Mouse (Mus musculus): ENCODE measurements at regions not wholly inside any gene's neighbourhood (a gene's known extent, or its start where the extent isn't known, plus 50 kb on each side); places are given as distances from the start of the nearest gene placed in this dataset.

DNA sequence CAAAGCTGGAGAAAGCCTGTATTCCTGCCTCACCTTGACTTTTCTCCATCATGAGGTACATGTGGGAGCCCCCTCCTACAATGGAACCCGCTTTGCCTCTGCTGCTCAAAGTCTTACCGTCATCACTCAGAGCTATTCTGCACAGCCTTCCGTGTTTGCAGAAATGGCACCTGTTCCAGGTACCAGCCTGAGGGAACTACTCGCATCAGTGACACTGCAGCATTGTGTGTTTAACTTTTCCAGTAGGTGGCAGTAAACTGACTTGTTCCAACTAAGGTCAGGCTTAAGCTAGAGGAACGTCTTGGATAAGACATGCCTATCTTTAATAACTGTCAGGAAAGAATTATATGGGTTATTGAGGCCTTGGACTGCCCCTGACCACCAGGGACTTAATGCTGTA lies 71.4 kb downstream of the Fam173b start:
- no peaks in the 10 kb centered on the region for H3K4me1 ChIP-seq
- H3K9ac ChIP-seq, result no peak overlapping the region
- no peak overlapping the region for H3K27ac ChIP-seq
- H3K9me3 ChIP-seq, result no peaks in the 10 kb centered on the region
- 47% methylated on average over 5 of the region's 5 CpGs for WGBS
- H3K36me3 ChIP-seq (replicated peaks), result no peaks in the 10 kb centered on the region
- ATAC-seq (ENCODE audit: low FRiP score), result 0 out of 2 replicates have a peak, but pooled peaks have one; percentile 57
- no peak overlapping the region for H3K4me2 ChIP-seq
- H3K27me3 ChIP-seq, result no peaks in the 10 kb centered on the region
- H3K4me3 ChIP-seq (replicated peaks), result no peak overlapping the region

DNA sequence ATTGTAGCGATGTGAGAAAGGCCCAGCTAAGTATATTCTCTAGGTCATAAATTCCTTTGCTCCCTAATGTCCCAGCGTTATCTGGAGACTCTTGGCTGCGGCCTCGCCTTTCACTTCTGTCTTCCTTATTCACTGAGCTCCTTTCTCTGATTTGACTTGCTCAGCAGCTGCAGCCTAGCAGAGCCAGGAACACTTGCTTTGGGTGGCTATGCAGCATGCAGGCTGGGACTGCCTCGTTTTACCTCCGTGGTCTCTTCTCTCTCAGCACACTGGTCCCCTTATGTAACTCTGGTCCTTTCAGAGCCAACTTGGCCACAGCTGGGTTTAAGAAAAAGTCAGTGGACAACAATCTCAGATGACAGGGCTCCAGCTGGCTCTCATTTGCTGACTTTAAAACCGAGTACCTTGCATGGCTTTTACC lies 75.1 kb downstream of the Fam173b start:
- Histone ChIP-seq H3K4me1 (no peaks in the 10 kb centered on the region), H3K4me2 (no peak overlapping the region), H3K27me3 (no peaks in the 10 kb centered on the region), H3K27ac (no peak overlapping the region), H3K36me3 (replicated peaks) (no peaks in the 10 kb centered on the region), H3K9me3 (no peaks in the 10 kb centered on the region), H3K4me3 (replicated peaks) (no peak overlapping the region), H3K9ac (no peak overlapping the region)
- WGBS, result 70% methylated on average over 7 of the region's 7 CpGs
- ATAC-seq (ENCODE audit: low FRiP score), result no peak

- no peak for ATAC-seq (ENCODE audit: low FRiP score)
Observed at GRCm38 (mm10) chr15:31693109-31693508, 91.5 kb downstream of the Fam173b start.

DNA sequence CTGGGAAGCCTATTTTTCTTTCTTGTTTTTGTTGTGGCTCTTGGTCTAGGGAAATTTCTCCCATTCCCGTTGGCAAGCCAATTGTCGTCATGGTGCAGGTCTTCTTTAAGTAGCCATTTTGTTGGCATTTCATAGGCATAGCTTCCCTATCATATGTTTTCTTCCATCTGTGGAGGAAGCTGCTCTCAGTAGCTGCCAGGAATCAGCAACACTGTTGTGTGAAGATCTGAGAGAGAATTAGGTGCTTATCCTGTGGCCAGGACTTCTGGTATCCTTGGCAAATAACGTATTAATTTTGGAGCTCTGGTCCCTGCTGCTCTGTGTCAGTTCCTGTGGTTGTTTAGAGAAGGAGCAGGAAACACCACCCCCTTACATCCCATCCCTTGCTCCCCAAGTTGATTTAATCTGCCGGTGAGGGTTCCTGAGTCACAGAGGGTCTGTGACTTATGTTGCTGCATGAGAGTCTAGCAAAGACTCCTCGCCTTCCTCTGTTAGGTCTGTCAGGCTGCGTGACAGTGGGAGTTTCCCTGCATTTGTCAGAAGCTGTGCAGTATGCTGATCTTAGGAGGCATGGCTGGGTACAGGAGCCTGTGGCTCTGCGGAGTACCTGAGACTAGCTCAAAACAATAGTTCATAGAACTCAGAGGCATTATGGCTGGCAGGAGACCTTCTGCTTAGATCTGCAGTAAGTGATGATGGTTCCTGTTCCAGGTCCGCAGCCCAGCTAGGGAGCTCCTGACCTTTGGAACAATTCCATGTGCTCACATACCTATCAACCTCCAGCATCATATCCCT lies 93.4 kb downstream of the Fam173b start:
- no peak overlapping the region for H3K9ac ChIP-seq
- no peak overlapping the region for H3K27ac ChIP-seq
- WGBS, result 87% methylated on average over 8 of the region's 8 CpGs
- no peaks in the 10 kb centered on the region for H3K9me3 ChIP-seq
- H3K4me2 ChIP-seq, result no peak overlapping the region
- no peak for ATAC-seq (ENCODE audit: low FRiP score)
- H3K27me3 ChIP-seq, result no peaks in the 10 kb centered on the region
- no peak overlapping the region for H3K4me3 ChIP-seq (replicated peaks)
- H3K4me1 ChIP-seq, result no peaks in the 10 kb centered on the region
- no peaks in the 10 kb centered on the region for H3K36me3 ChIP-seq (replicated peaks)

More at GRCm38 (mm10) chr15:31693109-31693508, 91.5 kb downstream of the Fam173b start:
- Histone ChIP-seq H3K27ac (no peak overlapping the region), H3K4me3 (replicated peaks) (no peak overlapping the region), H3K9me3 (no peaks in the 10 kb centered on the region), H3K9ac (no peak overlapping the region), H3K4me1 (no peaks in the 10 kb centered on the region), H3K4me2 (no peak overlapping the region), H3K27me3 (no peaks in the 10 kb centered on the region), H3K36me3 (replicated peaks) (no peaks in the 10 kb centered on the region)
- WGBS, result 85% methylated on average over 3 of the region's 3 CpGs

- no peaks in the 10 kb centered on the region for H3K36me3 ChIP-seq (replicated peaks)
- no peak for ATAC-seq (ENCODE audit: low FRiP score)
- no peaks in the 10 kb centered on the region for H3K4me1 ChIP-seq
- 86% methylated on average over 2 of the region's 2 CpGs for WGBS
- no peaks in the 10 kb centered on the region for H3K9me3 ChIP-seq
- no peak overlapping the region for H3K27ac ChIP-seq
- no peaks in the 10 kb centered on the region for H3K27me3 ChIP-seq
- H3K4me3 ChIP-seq (replicated peaks), result no peak overlapping the region
- no peak overlapping the region for H3K9ac ChIP-seq
- no peak overlapping the region for H3K4me2 ChIP-seq
Observed at GRCm38 (mm10) chr15:31703400-31703799, 101.7 kb downstream of the Fam173b start.

DNA sequence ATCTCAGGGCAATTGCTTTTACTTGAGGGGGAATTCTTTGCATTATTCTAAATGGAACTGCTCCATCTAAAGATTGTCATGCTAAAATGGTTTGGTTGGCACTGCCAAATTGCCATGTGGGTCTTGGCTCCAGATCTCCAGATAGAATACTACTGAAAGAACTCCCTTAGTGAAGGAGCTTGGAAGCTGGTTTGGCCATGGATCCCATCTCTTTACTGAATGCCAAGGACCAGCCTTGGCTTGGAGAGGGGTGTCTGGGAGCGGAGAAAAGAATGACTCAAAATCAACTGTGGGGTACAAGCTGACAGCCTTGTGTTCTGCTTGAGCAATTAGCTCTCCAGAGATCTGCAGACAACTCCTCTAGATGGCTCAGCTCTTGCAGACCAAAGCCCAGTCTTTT lies 105.8 kb downstream of the Fam173b start:
- Histone ChIP-seq H3K36me3 (replicated peaks) (no peaks in the 10 kb centered on the region), H3K4me1 (no peaks in the 10 kb centered on the region), H3K9me3 (no peaks in the 10 kb centered on the region), H3K4me3 (replicated peaks) (no peak overlapping the region), H3K9ac (no peak overlapping the region), H3K27ac (no peak overlapping the region), H3K27me3 (no peaks in the 10 kb centered on the region), H3K4me2 (no peak overlapping the region)
- 92% methylated on average over 1 of the region's 1 CpGs for WGBS
- ATAC-seq (ENCODE audit: low FRiP score), result no peak

GRCm38 (mm10) chr15:31721019-31721418 lies 119.4 kb downstream of the Fam173b start:
- no peaks in the 10 kb centered on the region for H3K36me3 ChIP-seq (replicated peaks)
- no peak overlapping the region for H3K27ac ChIP-seq
- no peak overlapping the region for H3K4me3 ChIP-seq (replicated peaks)
- H3K9me3 ChIP-seq, result no peaks in the 10 kb centered on the region
- no peak overlapping the region for H3K4me2 ChIP-seq
- no peak for ATAC-seq (ENCODE audit: low FRiP score)
- WGBS, result 67% methylated on average over 1 of the region's 1 CpGs
- no peaks in the 10 kb centered on the region for H3K27me3 ChIP-seq
- H3K4me1 ChIP-seq, result no peaks in the 10 kb centered on the region
- no peak overlapping the region for H3K9ac ChIP-seq

GRCm38 (mm10) chr15:31722429-31722828 lies 120.8 kb downstream of the Fam173b start:
- Histone ChIP-seq H3K27me3 (no peaks in the 10 kb centered on the region), H3K36me3 (replicated peaks) (no peaks in the 10 kb centered on the region)

GRCm38 (mm10) chr15:31724252-31724651 lies 122.6 kb downstream of the Fam173b start:
- Histone ChIP-seq H3K27ac (no peak overlapping the region), H3K27me3 (no peaks in the 10 kb centered on the region), H3K4me1 (no peaks in the 10 kb centered on the region), H3K36me3 (replicated peaks) (no peaks in the 10 kb centered on the region), H3K4me2 (no peak overlapping the region), H3K9ac (no peak overlapping the region), H3K9me3 (no peaks in the 10 kb centered on the region), H3K4me3 (replicated peaks) (no peak overlapping the region)
- WGBS, result 81% methylated on average over 11 of the region's 11 CpGs
- ATAC-seq (ENCODE audit: low FRiP score), result no peak

More at GRCm38 (mm10) chr15:31722429-31722828, 120.8 kb downstream of the Fam173b start:
- Histone ChIP-seq H3K9ac (no peak overlapping the region), H3K4me2 (no peak overlapping the region), H3K4me1 (no peaks in the 10 kb centered on the region), H3K27ac (no peak overlapping the region), H3K4me3 (replicated peaks) (no peak overlapping the region), H3K9me3 (no peaks in the 10 kb centered on the region)
- WGBS, result 94% methylated on average over 5 of the region's 5 CpGs
- no peak for ATAC-seq (ENCODE audit: low FRiP score)

DNA sequence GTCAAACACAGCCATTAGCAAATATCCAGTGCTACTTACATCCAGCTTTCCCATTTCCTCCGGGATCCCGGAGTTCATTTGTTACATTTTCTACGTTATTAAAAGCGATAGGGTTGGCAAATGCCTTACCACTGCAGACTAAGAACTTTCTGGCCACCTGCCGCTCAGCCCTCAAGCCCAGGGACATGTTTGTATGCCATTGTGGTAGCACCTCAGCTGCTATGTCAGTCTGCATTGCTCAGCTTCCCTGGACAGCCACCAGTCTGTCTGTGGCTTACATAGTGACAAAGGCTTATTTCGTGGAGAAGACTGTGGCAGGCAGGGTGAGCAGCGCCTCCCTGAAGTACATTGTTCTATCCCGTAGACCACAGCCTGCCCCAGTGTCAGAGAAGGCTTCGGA lies 127.5 kb downstream of the Fam173b start:
- Histone ChIP-seq H3K4me2 (no peak overlapping the region), H3K27ac (no peak overlapping the region), H3K9me3 (no peaks in the 10 kb centered on the region), H3K4me1 (no peaks in the 10 kb centered on the region), H3K36me3 (replicated peaks) (no peaks in the 10 kb centered on the region), H3K9ac (no peak overlapping the region), H3K4me3 (replicated peaks) (no peak overlapping the region), H3K27me3 (no peaks in the 10 kb centered on the region)
- WGBS, result 81% methylated on average over 9 of the region's 9 CpGs
- no peak for ATAC-seq (ENCODE audit: low FRiP score)

DNA sequence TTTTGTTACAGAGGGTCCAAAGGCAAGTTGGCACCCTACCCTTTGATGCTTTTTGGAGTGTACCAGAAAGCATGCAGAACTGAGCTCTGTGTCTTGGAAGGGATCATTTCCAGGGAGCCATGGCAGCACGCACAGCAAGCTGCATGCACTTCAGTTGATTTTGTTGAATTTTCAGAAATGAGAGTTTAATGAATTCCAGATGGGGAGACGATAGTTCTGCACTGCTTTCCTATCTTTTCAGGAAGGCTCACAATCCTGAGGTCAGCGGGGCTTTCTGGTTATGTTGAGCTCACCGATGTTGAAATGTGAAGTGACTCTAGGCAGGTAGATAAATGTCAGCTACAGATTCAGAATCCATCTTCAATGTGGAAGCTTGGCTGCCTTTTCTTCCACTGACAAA lies 140.0 kb downstream of the Fam173b start:
- no peak for ATAC-seq (ENCODE audit: low FRiP score)
- no peaks in the 10 kb centered on the region for H3K4me1 ChIP-seq
- no peaks in the 10 kb centered on the region for H3K9me3 ChIP-seq
- no peak overlapping the region for H3K27ac ChIP-seq
- no peak overlapping the region for H3K4me2 ChIP-seq
- 87% methylated on average over 4 of the region's 4 CpGs for WGBS
- no peak overlapping the region for H3K9ac ChIP-seq
- H3K27me3 ChIP-seq, result no peaks in the 10 kb centered on the region
- H3K4me3 ChIP-seq (replicated peaks), result no peak overlapping the region
- no peaks in the 10 kb centered on the region for H3K36me3 ChIP-seq (replicated peaks)

DNA sequence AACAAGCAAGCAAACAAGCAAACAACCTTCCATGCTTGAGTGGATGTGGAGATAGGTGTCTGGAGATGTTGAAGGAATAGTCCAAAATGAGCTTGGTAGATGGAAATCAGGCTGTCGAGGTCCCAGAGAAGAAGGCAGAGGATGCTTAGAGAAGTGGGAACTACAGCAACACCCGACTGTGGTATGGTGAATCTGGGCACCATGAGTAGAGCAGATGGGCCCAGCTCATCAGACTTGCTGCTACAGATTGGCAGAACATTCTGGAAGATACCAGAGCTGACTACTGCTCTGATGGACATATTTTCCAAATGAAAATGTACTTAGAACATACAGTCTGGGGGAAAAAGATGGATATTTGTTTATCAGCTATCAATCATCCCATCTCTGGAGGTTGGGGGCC lies 142.9 kb downstream of the Fam173b start:
- no peak overlapping the region for H3K9ac ChIP-seq
- H3K4me2 ChIP-seq, result no peak overlapping the region
- H3K36me3 ChIP-seq (replicated peaks), result no peaks in the 10 kb centered on the region
- 77% methylated on average over 2 of the region's 2 CpGs for WGBS
- no peaks in the 10 kb centered on the region for H3K27me3 ChIP-seq
- H3K27ac ChIP-seq, result no peak overlapping the region
- H3K9me3 ChIP-seq, result no peaks in the 10 kb centered on the region
- H3K4me1 ChIP-seq, result no peaks in the 10 kb centered on the region
- H3K4me3 ChIP-seq (replicated peaks), result no peak overlapping the region
- no peak for ATAC-seq (ENCODE audit: low FRiP score)

- peak; percentile 44; the same call in 1 of the 2 replicates for ATAC-seq (ENCODE audit: low FRiP score)
- H3K36me3 ChIP-seq (replicated peaks), result no peaks in the 10 kb centered on the region
- H3K9ac ChIP-seq, result no peak overlapping the region
- no peaks in the 10 kb centered on the region for H3K27me3 ChIP-seq
- no peaks in the 10 kb centered on the region for H3K9me3 ChIP-seq
- no peak overlapping the region for H3K4me2 ChIP-seq
- no peak overlapping the region for H3K27ac ChIP-seq
- peaks cover 19% of the 10 kb centered on the region for H3K4me1 ChIP-seq
- 15% methylated on average over 2 of the region's 2 CpGs for WGBS
- no peak overlapping the region for H3K4me3 ChIP-seq (replicated peaks)
Observed at GRCm38 (mm10) chr15:31752632-31753031, 151.0 kb downstream of the Fam173b start.
